Mouse (Mus musculus): ENCODE results near the gene Ly6g6d.

DNA sequence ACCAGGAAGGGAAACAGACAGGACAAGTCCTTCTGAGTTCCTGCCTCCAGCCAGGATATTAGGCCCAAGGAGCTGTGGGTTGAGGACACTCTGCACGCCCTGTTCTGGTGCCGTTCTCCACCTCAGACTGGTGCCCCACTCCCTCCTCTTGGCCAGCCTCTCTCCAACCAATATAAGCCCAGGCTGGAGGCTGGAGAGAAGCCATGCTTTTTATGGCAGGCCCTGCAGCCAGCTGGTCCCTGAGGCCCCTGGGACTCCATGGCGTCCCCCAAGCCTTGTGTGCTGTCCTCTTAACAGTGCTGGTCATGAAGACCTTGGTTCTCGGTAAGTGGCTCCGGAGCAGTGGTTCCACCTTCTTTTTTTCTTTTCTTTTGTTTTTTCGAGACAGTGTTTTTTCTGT lies 30.2 kb upstream of the Ly6g6d start, which contains the start of gene Ly6g5c:
- no peak for TF ChIP-seq CTCF (IDR thresholded peaks at IDR 0.05; ENCODE audit: extremely low read depth, insufficient read depth, low read length)
- TF ChIP-seq POLR2A (IDR thresholded peaks at IDR 0.05; ENCODE audit: extremely low read depth, insufficient read depth, low read length) = no peak

All from cortical plate, adult 2 months (tissue).